Mouse (Mus musculus): ENCODE measurements at regions not wholly inside any gene's neighbourhood (a gene's known extent, or its start where the extent isn't known, plus 50 kb on each side); places are given as distances from the start of the nearest gene placed in this dataset.

- Histone ChIP-seq H3K4me2 (ENCODE audit: low read depth, low read length) (0 out of 2 replicates have a peak overlapping the region, but pooled peaks have one; percentile 0), H3K4me3 (ENCODE audit: low read length) (no peak overlapping the region), H3K36me3 (ENCODE audit: control insufficient read depth, insufficient read depth, low read length) (no peaks in the 10 kb centered on the region), H3K4me1 (replicated peaks; ENCODE audit: control insufficient read depth, insufficient read depth, low read length) (peaks cover 6% of the 10 kb centered on the region; the same call in 1 of the 2 replicates), H3K9me3 (ENCODE audit: control insufficient read depth, low read length) (no peaks in the 10 kb centered on the region), H3K27ac (ENCODE audit: low read length) (no peak overlapping the region), H3K27me3 (ENCODE audit: control insufficient read depth, insufficient read depth, low read depth, low read length) (no peaks in the 10 kb centered on the region), H3K9ac (ENCODE audit: low read length) (no peak overlapping the region)
- ATAC-seq (ENCODE audit: low read depth) = peak; percentile 44; the same call in 1 of the 2 replicates
- whole genome bisulfite sequencing = 31% methylated on average over 3 of the region's 3 CpGs
Measured at GRCm38 (mm10) chr2:75491789-75492500, 167.1 kb upstream of the Hnrnpa3 start.

- Histone ChIP-seq H3K36me3 (ENCODE audit: control insufficient read depth, insufficient read depth, low read length) (no peaks in the 10 kb centered on the region), H3K4me3 (ENCODE audit: low read length) (no peak overlapping the region), H3K9ac (ENCODE audit: low read length) (no peak overlapping the region), H3K27me3 (ENCODE audit: control insufficient read depth, insufficient read depth, low read depth, low read length) (no peaks in the 10 kb centered on the region), H3K9me3 (ENCODE audit: control insufficient read depth, low read length) (no peaks in the 10 kb centered on the region), H3K4me2 (ENCODE audit: low read depth, low read length) (0 out of 2 replicates have a peak overlapping the region, but pooled peaks have one; percentile 0), H3K4me1 (replicated peaks; ENCODE audit: control insufficient read depth, insufficient read depth, low read length) (peaks cover 9% of the 10 kb centered on the region; the same call in 1 of the 2 replicates), H3K27ac (ENCODE audit: low read length) (no peak overlapping the region)
- ATAC-seq (ENCODE audit: low read depth) = 0 out of 2 replicates have a peak, but pooled peaks have one; percentile 37
- 44% methylated on average over 4 of the region's 4 CpGs for WGBS
Measured at GRCm38 (mm10) chr2:75492501-75492898, 166.6 kb upstream of the Hnrnpa3 start.

- Histone ChIP-seq H3K36me3 (ENCODE audit: control insufficient read depth, insufficient read depth, low read length) (no peaks in the 10 kb centered on the region), H3K4me2 (ENCODE audit: low read depth, low read length) (no peak overlapping the region), H3K27ac (ENCODE audit: low read length) (no peak overlapping the region), H3K9ac (ENCODE audit: low read length) (no peak overlapping the region), H3K4me1 (replicated peaks; ENCODE audit: control insufficient read depth, insufficient read depth, low read length) (peaks cover 7% of the 10 kb centered on the region; the same call in 1 of the 2 replicates), H3K4me3 (ENCODE audit: low read length) (no peak overlapping the region), H3K9me3 (ENCODE audit: control insufficient read depth, low read length) (no peaks in the 10 kb centered on the region), H3K27me3 (ENCODE audit: control insufficient read depth, insufficient read depth, low read depth, low read length) (no peaks in the 10 kb centered on the region)
- ATAC-seq (ENCODE audit: low read depth) = peak; percentile 52
- 73% methylated on average over 5 of the region's 5 CpGs for WGBS
Measured at GRCm38 (mm10) chr2:75496606-75497240, 162.3 kb upstream of the Hnrnpa3 start.

GRCm38 (mm10) chr2:75510223-75510622 lies 148.8 kb upstream of the Hnrnpa3 start:
- no peaks in the 10 kb centered on the region for H3K4me1 ChIP-seq (replicated peaks; ENCODE audit: control insufficient read depth, insufficient read depth, low read length)
- H3K27ac ChIP-seq (ENCODE audit: low read length) = no peak overlapping the region
- no peaks in the 10 kb centered on the region for H3K27me3 ChIP-seq (ENCODE audit: control insufficient read depth, insufficient read depth, low read depth, low read length)
- H3K36me3 ChIP-seq (ENCODE audit: control insufficient read depth, insufficient read depth, low read length) = no peaks in the 10 kb centered on the region
- H3K4me2 ChIP-seq (ENCODE audit: low read depth, low read length) = no peak overlapping the region
- no peak for ATAC-seq (ENCODE audit: low read depth)
- WGBS = 56% methylated on average over 4 of the region's 4 CpGs
- no peaks in the 10 kb centered on the region for H3K9me3 ChIP-seq (ENCODE audit: control insufficient read depth, low read length)
- no peak overlapping the region for H3K9ac ChIP-seq (ENCODE audit: low read length)
- no peak overlapping the region for H3K4me3 ChIP-seq (ENCODE audit: low read length)

GRCm38 (mm10) chr2:75512422-75513170 lies 146.5 kb upstream of the Hnrnpa3 start:
- ATAC-seq (ENCODE audit: low read depth) = no peak
- 69% methylated on average over 8 of the region's 8 CpGs for WGBS
- Histone ChIP-seq H3K4me3 (ENCODE audit: low read length) (no peak overlapping the region), H3K4me1 (replicated peaks; ENCODE audit: control insufficient read depth, insufficient read depth, low read length) (no peaks in the 10 kb centered on the region), H3K9me3 (ENCODE audit: control insufficient read depth, low read length) (no peaks in the 10 kb centered on the region), H3K4me2 (ENCODE audit: low read depth, low read length) (no peak overlapping the region), H3K9ac (ENCODE audit: low read length) (no peak overlapping the region), H3K27ac (ENCODE audit: low read length) (no peak overlapping the region), H3K27me3 (ENCODE audit: control insufficient read depth, insufficient read depth, low read depth, low read length) (no peaks in the 10 kb centered on the region), H3K36me3 (ENCODE audit: control insufficient read depth, insufficient read depth, low read length) (no peaks in the 10 kb centered on the region)

- Histone ChIP-seq H3K4me1 (replicated peaks; ENCODE audit: control insufficient read depth, insufficient read depth, low read length) (no peaks in the 10 kb centered on the region), H3K9me3 (ENCODE audit: control insufficient read depth, low read length) (no peaks in the 10 kb centered on the region), H3K27me3 (ENCODE audit: control insufficient read depth, insufficient read depth, low read depth, low read length) (no peaks in the 10 kb centered on the region), H3K9ac (ENCODE audit: low read length) (no peak overlapping the region), H3K36me3 (ENCODE audit: control insufficient read depth, insufficient read depth, low read length) (no peaks in the 10 kb centered on the region), H3K4me2 (ENCODE audit: low read depth, low read length) (no peak overlapping the region), H3K27ac (ENCODE audit: low read length) (no peak overlapping the region), H3K4me3 (ENCODE audit: low read length) (no peak overlapping the region)
- 60% methylated on average over 6 of the region's 6 CpGs for WGBS
- no peak for ATAC-seq (ENCODE audit: low read depth)
Measured at GRCm38 (mm10) chr2:75514171-75514570, 144.9 kb upstream of the Hnrnpa3 start.

GRCm38 (mm10) chr2:75516223-75516622 lies 142.8 kb upstream of the Hnrnpa3 start:
- H3K36me3 ChIP-seq (ENCODE audit: control insufficient read depth, insufficient read depth, low read length) = no peaks in the 10 kb centered on the region
- 49% methylated on average over 11 of the region's 11 CpGs for WGBS
- no peaks in the 10 kb centered on the region for H3K27me3 ChIP-seq (ENCODE audit: control insufficient read depth, insufficient read depth, low read depth, low read length)
- no peaks in the 10 kb centered on the region for H3K4me1 ChIP-seq (replicated peaks; ENCODE audit: control insufficient read depth, insufficient read depth, low read length)
- H3K9ac ChIP-seq (ENCODE audit: low read length) = no peak overlapping the region
- H3K27ac ChIP-seq (ENCODE audit: low read length) = no peak overlapping the region
- ATAC-seq (ENCODE audit: low read depth) = no peak
- no peaks in the 10 kb centered on the region for H3K9me3 ChIP-seq (ENCODE audit: control insufficient read depth, low read length)
- H3K4me3 ChIP-seq (ENCODE audit: low read length) = no peak overlapping the region
- no peak overlapping the region for H3K4me2 ChIP-seq (ENCODE audit: low read depth, low read length)

GRCm38 (mm10) chr2:75517096-75517495 lies 142.0 kb upstream of the Hnrnpa3 start:
- Histone ChIP-seq H3K9ac (ENCODE audit: low read length) (no peak overlapping the region), H3K9me3 (ENCODE audit: control insufficient read depth, low read length) (no peaks in the 10 kb centered on the region), H3K36me3 (ENCODE audit: control insufficient read depth, insufficient read depth, low read length) (no peaks in the 10 kb centered on the region), H3K4me3 (ENCODE audit: low read length) (no peak overlapping the region), H3K4me1 (replicated peaks; ENCODE audit: control insufficient read depth, insufficient read depth, low read length) (no peaks in the 10 kb centered on the region), H3K27ac (ENCODE audit: low read length) (no peak overlapping the region), H3K27me3 (ENCODE audit: control insufficient read depth, insufficient read depth, low read depth, low read length) (no peaks in the 10 kb centered on the region), H3K4me2 (ENCODE audit: low read depth, low read length) (no peak overlapping the region)
- ATAC-seq (ENCODE audit: low read depth) = no peak
- WGBS = 72% methylated on average over 3 of the region's 3 CpGs

GRCm38 (mm10) chr2:75518607-75519006 lies 140.5 kb upstream of the Hnrnpa3 start:
- H3K9me3 ChIP-seq (ENCODE audit: control insufficient read depth, low read length) = no peaks in the 10 kb centered on the region
- H3K36me3 ChIP-seq (ENCODE audit: control insufficient read depth, insufficient read depth, low read length) = no peaks in the 10 kb centered on the region
- no peak overlapping the region for H3K4me2 ChIP-seq (ENCODE audit: low read depth, low read length)
- H3K4me3 ChIP-seq (ENCODE audit: low read length) = no peak overlapping the region
- no peaks in the 10 kb centered on the region for H3K4me1 ChIP-seq (replicated peaks; ENCODE audit: control insufficient read depth, insufficient read depth, low read length)
- 59% methylated on average over 1 of the region's 1 CpGs for WGBS
- ATAC-seq (ENCODE audit: low read depth) = no peak
- H3K27me3 ChIP-seq (ENCODE audit: control insufficient read depth, insufficient read depth, low read depth, low read length) = no peaks in the 10 kb centered on the region
- no peak overlapping the region for H3K27ac ChIP-seq (ENCODE audit: low read length)
- H3K9ac ChIP-seq (ENCODE audit: low read length) = no peak overlapping the region

All from lung, embryonic 16.5 days (tissue).